Mouse (Mus musculus) G1E (cell line): ENCODE results near the gene Snx1. TPM values are rescaled to one million over a fixed set of nuclear protein-coding genes. Genes with fewer than 3 reads are reported as not detected.

Experiments used
- ATAC-seq: 2 replicates; pipeline ENCODE4 v1.8.0; 2016; ENCODE audit warnings: mild to moderate bottlenecking; ENCODE audit not compliant: insufficient number of reproducible peaks, poor library complexity, low FRiP score, severe bottlenecking; ENCODE audit errors: extremely low read depth
- DNase-seq: peaks from one replicate; pipeline ENCODE4 v3.0.0; 2012; ENCODE audit warnings: low spot score
- H3K27me3 ChIP-seq: 2 replicates; pipeline ENCODE4 v1.6.1; 2012; ENCODE audit warnings: mild to moderate bottlenecking, low read length, inconsistent platforms; ENCODE audit not compliant: insufficient read depth
- H3K36me3 ChIP-seq: replicated peaks from 2 replicates; pipeline ENCODE3; 2012; ENCODE audit warnings: mild to moderate bottlenecking, inconsistent platforms
- H3K4me1 ChIP-seq: 2 replicates; pipeline ENCODE4 v1.6.1; 2012; ENCODE audit warnings: low read depth, low read length, inconsistent platforms, mixed read lengths; ENCODE audit not compliant: insufficient read depth
- H3K4me3 ChIP-seq: 2 replicates; pipeline ENCODE4 v1.5.1; 2012; ENCODE audit warnings: low read depth, mild to moderate bottlenecking, inconsistent platforms, low read length, moderate library complexity, mixed read lengths
- H3K9me3 ChIP-seq: replicated peaks from 2 replicates; pipeline ENCODE4 v1.6.1; 2012; ENCODE audit warnings: inconsistent platforms
- CTCF ChIP-seq: IDR thresholded peaks from 2 replicates; pipeline ENCODE4 v1.5.1; 2012; ENCODE audit warnings: low read depth, low read length, inconsistent platforms, mixed read lengths
- GATA1 ChIP-seq: IDR thresholded peaks from 2 replicates; pipeline ENCODE4 v1.6.1; 2012; ENCODE audit warnings: borderline replicate concordance, low read length, inconsistent platforms, mixed read lengths
- GATA2 ChIP-seq: IDR thresholded peaks from 2 replicates; pipeline ENCODE4 v1.6.1; 2012; ENCODE audit warnings: low read depth, low read length, inconsistent platforms, borderline replicate concordance
- POLR2AphosphoS5 ChIP-seq: IDR thresholded peaks from 2 replicates; pipeline ENCODE4 v1.6.1; 2012; ENCODE audit warnings: low read depth, low read length, inconsistent platforms; ENCODE audit not compliant: insufficient replicate concordance
- TAL1 ChIP-seq: conservative IDR thresholded peaks from 2 replicates; pipeline ENCODE4 v1.6.1; 2012; ENCODE audit warnings: low read depth, low read length, inconsistent platforms, mixed read lengths
- polyA plus RNA-seq: library from polyadenylated mRNA; stranded (reverse); fragments of >175 nt; gene quantifications from 2 replicates; pipeline ENCODE4 v1.2.3, GENCODE M21; 2012
- total RNA-seq, 2 experiments: library from RNA; stranded (forward) in 1 of 2; stranded (reverse) in 1 of 2; fragments of 200-1000 nt in 1 of 2; fragments of >200 nt in 1 of 2; fragmentation: Nextera tagmentation in 1 of 2; gene quantifications; 2 replicates each; pipeline ENCODE4 v1.2.3; 2014 to 2017

The Snx1 gene
- total and polyA plus RNA-seq, 3 experiments: 81.1 to 230 (median 227) TPM

- peaks cover 31% of the 10 kb centered on the region for H3K4me1 ChIP-seq
- DNase-seq: no peak
- no peak for ATAC-seq
- H3K4me3 ChIP-seq: no peak overlapping the region
- H3K9me3 ChIP-seq: 0 out of 2 replicates have a peak, but pooled peaks cover 3% of the 10 kb centered on the region
- H3K36me3 ChIP-seq: peaks cover 63% of the 10 kb centered on the region
- no peak for TF ChIP-seq GATA1
- TF ChIP-seq TAL1: no peak
- TF ChIP-seq POLR2AphosphoS5: no peak
- TF ChIP-seq GATA2: no peak
- TF ChIP-seq CTCF: no peak
- peaks cover 9% of the 10 kb centered on the region for H3K27me3 ChIP-seq
Measured at GRCm38 (mm10) chr9:66064316-66064715, 62.1 kb downstream of the Snx1 start.

GRCm38 (mm10) chr9:66063446-66063845 lies 62.9 kb downstream of the Snx1 start:
- no peak for ATAC-seq
- TF ChIP-seq GATA2: no peak
- TF ChIP-seq CTCF: no peak
- TF ChIP-seq TAL1: no peak
- TF ChIP-seq GATA1: no peak
- TF ChIP-seq POLR2AphosphoS5: no peak
- 0 out of 2 replicates have a peak, but pooled peaks cover 3% of the 10 kb centered on the region for H3K9me3 ChIP-seq
- H3K4me1 ChIP-seq: peaks cover 31% of the 10 kb centered on the region
- peaks cover 63% of the 10 kb centered on the region for H3K36me3 ChIP-seq
- H3K4me3 ChIP-seq: no peak overlapping the region
- peaks cover under 1% of the 10 kb centered on the region for H3K27me3 ChIP-seq
- DNase-seq: no peak

DNA sequence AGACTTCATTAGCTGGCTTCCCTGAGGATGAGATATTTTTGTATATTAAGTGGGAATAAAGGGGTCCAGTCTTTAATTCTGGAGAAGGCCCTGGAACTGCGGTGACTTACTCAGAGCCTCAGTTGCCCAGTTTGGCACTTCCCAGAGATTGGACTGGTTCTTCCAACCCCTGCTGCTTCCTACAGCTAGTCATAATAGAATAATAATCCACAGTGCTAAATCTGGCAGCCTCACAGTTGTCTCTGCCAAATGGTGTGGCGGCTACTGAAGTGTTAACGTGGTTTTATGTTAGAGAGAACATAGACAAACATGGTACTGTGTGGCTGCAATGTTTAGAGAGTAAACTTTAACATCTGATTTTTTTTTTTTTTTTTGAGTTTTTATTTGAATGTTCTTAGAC lies 64.7 kb downstream of the Snx1 start:
- DNase-seq: no peak
- H3K4me3 ChIP-seq: no peak overlapping the region; the same call in 1 of the 2 replicates
- TF ChIP-seq GATA1: no peak
- no peak for TF ChIP-seq POLR2AphosphoS5
- TF ChIP-seq CTCF: no peak
- TF ChIP-seq TAL1: no peak
- no peak for TF ChIP-seq GATA2
- no peaks in the 10 kb centered on the region for H3K27me3 ChIP-seq
- no peak for ATAC-seq
- H3K4me1 ChIP-seq: peaks cover 33% of the 10 kb centered on the region
- 0 out of 2 replicates have a peak, but pooled peaks cover 3% of the 10 kb centered on the region for H3K9me3 ChIP-seq
- H3K36me3 ChIP-seq: peaks cover 51% of the 10 kb centered on the region

DNA sequence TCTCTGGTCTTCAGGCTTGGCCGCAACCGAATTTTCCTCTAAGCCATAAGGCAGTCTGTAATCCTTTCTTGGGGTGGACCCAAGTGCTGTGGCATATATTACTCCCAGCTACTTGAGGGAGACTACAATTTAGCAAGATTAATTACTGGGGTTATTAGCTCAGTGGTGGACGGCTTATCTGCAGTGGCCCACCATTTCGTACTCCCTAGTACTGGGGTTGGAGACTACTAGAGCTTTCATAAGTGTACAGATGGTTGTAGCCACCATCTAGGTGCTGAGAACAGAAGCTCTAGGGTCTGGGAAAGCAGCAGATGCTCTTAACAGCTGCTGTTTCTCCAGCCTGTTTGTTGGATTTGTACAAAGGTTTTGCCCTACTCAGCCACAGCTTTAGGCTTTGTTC lies 65.4 kb downstream of the Snx1 start:
- H3K4me3 ChIP-seq: peak overlapping the region; percentile 81
- TF ChIP-seq CTCF: no peak
- no peak for TF ChIP-seq GATA1
- TF ChIP-seq GATA2: no peak
- no peak for TF ChIP-seq POLR2AphosphoS5
- no peak for TF ChIP-seq TAL1
- H3K9me3 ChIP-seq: 0 out of 2 replicates have a peak, but pooled peaks cover 3% of the 10 kb centered on the region
- H3K27me3 ChIP-seq: no peaks in the 10 kb centered on the region
- ATAC-seq (no peak), DNase-seq (no peak)
- H3K36me3 ChIP-seq: peaks cover 44% of the 10 kb centered on the region
- H3K4me1 ChIP-seq: peaks cover 33% of the 10 kb centered on the region

GRCm38 (mm10) chr9:66060308-66060647 lies 66.1 kb downstream of the Snx1 start:
- Histone ChIP-seq H3K4me1 (peaks cover 33% of the 10 kb centered on the region), H3K9me3 (0 out of 2 replicates have a peak, but pooled peaks cover 3% of the 10 kb centered on the region), H3K36me3 (peaks cover 37% of the 10 kb centered on the region), H3K4me3 (peak overlapping the region; percentile 81), H3K27me3 (no peaks in the 10 kb centered on the region)
- no peak for TF ChIP-seq TAL1
- TF ChIP-seq CTCF: no peak
- no peak for TF ChIP-seq GATA1
- TF ChIP-seq GATA2: no peak
- no peak for TF ChIP-seq POLR2AphosphoS5
- DNase-seq (no peak), ATAC-seq (no peak)

DNA sequence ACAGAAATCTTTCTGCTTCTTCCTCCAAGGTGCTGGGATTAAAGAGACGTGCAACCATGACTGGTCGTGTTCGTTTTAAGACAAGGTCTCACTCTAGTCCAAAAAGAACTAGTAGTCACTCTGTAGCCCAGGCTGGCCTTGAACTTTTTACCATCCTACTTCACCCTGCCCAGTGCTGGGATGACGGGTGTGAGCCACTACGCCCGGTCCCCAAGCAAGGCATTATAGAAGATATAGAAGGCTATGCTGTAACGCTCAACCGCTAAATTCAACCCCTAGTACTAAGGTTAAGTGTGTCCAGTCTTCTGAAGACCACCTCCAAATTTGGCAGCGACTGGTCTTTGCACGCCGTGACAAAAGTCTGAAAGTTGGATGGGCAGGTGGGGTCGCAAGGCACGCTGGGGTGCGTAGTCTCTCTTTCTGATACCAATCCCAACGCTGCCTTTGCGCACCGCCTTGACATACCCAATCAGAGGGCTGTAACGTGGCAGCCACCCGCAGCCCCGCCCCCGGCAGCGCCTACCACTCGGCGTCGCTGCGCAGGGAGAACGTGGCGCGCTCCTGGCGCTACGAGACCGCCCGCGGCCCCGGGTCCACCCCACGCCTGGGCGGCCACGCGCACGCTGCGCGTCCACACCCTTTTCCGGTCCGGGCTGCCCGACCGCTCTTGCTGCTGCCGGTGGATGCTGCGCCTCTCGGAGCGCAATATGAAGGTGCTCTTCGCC lies 66.6 kb downstream of the Snx1 start, which contains the start of gene Ppib:
Ppib (plus strand) TSS at position 640 of the 725 bp plus-strand sequence.
- TF ChIP-seq TAL1 (no peak), CTCF (no peak), GATA1 (no peak), POLR2AphosphoS5 (no peak), GATA2 (no peak)
- H3K27me3 ChIP-seq: no peaks in the 10 kb centered on the region
- peak within 1 kb of the TSS; percentile 81 for H3K4me3 ChIP-seq
- 0 out of 2 replicates have a peak, but pooled peaks cover 3% of the 10 kb centered on the region for H3K9me3 ChIP-seq
- H3K36me3 ChIP-seq: peaks cover 33% of the 10 kb centered on the region
- ATAC-seq (peak; percentile 97), DNase-seq (peak; percentile 100)
- H3K4me1 ChIP-seq: peaks cover 33% of the 10 kb centered on the region
